Mouse (Mus musculus): ENCODE results near the gene Fyb2.
A peak's percentile ranks its signal among the peaks of the same experiment; 100 is the strongest.

Gene Fyb2

DNA sequence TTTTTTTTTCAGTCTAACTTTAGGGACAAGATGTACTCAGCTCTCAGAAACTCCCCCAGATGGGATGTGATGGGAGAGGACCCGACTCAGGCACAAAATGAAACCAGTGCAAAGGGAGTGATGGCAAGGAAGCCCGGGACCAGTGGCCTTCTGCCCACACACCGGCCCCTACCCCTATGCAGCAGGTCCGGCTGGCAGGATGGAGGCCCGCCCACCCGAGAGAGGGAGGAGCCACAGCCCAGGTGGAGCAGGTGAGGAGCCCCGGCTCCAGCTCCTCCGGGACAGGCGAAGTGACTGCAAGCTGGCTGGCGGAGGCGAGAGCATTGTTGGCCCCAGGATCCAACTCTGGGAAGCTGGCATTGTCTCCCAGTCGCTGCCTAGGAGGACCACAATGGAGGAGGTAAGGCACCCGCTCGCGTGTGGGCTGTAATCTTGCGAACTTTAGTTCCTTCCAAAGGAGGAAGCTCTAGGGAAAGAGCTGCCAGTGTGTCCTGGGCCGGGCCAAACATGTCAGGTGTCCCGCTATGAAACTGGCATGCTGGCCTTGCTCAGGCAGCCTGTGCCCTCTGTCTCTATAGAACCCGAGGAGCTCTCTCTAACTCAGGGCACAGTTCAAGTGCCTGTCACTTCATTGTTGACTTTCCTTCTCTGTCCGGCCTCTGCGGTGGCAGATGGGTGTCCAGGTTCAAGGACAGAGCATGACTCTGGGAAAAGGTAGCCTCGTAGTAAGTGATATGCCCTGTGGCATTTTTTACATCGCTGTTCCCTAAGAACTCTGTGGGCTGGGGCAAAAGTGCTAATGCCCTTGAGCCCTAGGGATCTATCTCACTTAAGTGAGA lies at the start of gene Fyb2:
Gene Fyb2, plus strand, starts transcription at position 166 of the 839 bp plus-strand sequence.
- no peak for DNase-seq (ENCODE audit: low spot score in 2 of 2)

DNA sequence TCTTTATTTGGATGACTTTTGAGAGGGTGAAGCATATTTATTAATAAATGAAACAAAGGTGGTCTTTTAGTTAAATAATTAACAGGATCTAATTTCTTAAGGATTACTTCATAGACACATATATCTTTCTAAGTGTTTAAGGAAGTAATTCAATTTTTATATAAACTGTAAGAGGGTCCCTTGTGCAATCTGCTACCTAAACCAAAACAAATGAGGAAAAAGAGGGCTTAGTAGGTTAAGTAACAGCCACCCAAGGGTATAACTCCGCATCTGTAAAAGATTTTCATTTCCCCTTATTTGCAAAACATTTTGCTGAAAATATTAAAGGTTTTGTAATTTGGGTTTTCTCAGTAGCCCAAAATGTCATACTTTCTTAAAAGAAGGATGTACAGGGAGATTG lies 48.9 kb upstream of the Fyb2 start:
- DNase-seq (ENCODE audit: low spot score in 2 of 2), result no peak

DNA sequence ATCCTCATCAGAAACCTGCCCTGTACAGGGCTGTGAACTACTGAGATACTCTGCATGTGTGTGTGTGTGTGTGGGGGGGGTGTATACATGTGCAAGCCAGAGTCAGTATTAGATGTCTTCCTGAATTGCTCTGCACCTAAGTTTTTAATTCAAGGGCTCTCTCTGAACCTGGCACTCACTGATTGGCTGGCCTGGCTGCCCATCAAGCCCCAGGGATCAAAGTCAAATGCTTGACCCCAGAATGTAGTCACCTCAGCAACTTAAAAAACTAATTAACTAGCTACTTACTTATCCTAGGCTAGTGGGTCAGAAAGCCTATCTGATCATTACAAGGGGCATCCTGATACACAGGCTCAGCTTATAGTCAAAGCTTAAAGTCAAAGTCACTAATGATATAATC lies 43.7 kb upstream of the Fyb2 start:
- no peak for DNase-seq (ENCODE audit: low spot score in 2 of 2)

GRCm38 (mm10) chr4:104870196-104870595 lies 43.1 kb upstream of the Fyb2 start:
- DNase-seq (ENCODE audit: low spot score in 2 of 2), result no peak

- no peak for DNase-seq (ENCODE audit: low spot score in 2 of 2)
These were observed 37.4 kb upstream of the Fyb2 start for GRCm38 (mm10) chr4:104875832-104876231.

DNA sequence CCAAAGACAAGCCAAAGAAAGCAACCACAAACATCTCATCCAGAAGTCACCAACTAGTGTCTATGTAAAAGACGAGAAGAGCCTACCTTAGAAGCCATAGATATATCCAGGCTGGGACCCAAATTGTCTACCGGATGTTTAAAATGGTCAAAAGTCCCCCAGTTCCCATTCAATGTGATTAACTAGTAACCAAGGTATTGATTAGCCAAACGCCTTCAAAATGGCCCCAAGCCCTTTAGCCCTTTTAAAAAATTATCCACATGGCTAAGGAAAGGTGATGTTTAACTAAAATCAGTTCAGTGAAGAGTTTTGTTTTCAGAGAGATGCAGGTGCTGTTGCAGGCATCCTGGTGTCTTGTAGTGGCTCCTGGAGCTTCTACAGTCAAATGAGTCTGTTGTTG lies 36.9 kb upstream of the Fyb2 start, which contains the start of gene C8a:
Gene C8a, minus strand, starts transcription at position 76 of the 400 bp plus-strand sequence.
- DNase-seq (ENCODE audit: low spot score in 2 of 2), result no peak

GRCm38 (mm10) chr4:104887486-104887885 lies 25.8 kb upstream of the Fyb2 start:
- no peak for DNase-seq (ENCODE audit: low spot score in 2 of 2)

DNA sequence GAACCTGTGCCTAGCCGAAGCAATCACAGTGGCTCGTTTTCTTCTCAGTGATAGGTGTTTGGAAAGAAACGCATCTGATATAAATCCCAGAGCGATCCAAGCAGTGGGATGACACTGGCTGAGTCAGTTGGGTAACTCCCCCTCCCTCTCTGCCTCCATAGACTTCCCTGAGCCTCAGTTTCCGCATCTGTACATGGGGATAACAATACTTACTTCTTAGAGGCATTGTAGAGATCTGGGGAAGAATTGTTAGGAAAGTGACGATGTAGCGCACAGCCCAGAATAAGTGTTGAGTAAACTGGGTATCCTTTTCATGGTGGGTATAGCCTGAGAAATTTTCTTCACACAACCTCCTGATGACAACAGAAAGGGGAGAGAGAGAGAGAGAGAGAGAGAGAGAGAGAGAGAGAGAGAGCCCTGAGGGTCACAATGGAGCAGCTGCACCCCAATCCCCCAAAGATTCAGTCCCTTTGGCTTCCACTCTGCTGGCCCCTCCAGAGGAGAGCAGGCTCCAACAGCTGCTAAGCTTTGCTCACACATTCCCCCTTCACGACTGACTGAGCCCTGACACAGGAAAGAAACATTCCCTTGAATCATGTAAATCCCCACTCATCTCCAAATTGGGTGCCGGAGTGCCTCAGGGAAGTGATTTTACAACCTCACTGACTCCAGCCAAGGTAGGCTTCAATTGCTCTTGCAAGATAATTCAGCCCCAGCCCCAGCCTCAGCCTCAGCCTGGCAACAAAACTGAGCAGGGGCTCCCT lies 24.6 kb upstream of the Fyb2 start:
- DNase-seq (ENCODE audit: low spot score in 2 of 2), result no peak

DNA sequence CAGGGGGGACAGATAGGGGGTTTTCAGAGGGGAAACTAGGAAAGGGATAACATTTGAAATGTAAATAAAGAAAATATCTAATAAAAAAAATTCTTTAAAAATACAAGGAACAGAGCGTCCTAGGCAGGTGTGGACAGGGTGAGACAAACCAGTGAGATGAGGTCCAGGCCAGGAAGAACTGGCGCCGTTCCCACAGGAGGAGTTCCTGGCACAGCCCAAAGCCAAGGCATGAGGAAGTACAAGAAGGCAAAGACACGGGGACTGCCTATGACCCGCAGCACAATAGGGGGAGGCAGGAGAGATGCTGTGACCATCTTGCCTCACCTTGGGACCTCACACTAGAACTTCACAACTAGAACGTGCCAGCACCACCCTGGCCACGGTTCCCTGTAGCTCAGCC lies 21.5 kb upstream of the Fyb2 start:
- DNase-seq (ENCODE audit: low spot score in 2 of 2), result no peak

- DNase-seq (ENCODE audit: low spot score in 2 of 2), result no peak
These were observed 19.7 kb upstream of the Fyb2 start for GRCm38 (mm10) chr4:104893588-104893987.

- DNase-seq (ENCODE audit: low spot score in 2 of 2), result peak in 1 of 2 experiments; percentile 35
These were observed 19.1 kb upstream of the Fyb2 start for GRCm38 (mm10) chr4:104894004-104894734.

- DNase-seq (ENCODE audit: low spot score in 2 of 2), result no peak
These were observed 10.4 kb upstream of the Fyb2 start for GRCm38 (mm10) chr4:104902836-104903235.

DNA sequence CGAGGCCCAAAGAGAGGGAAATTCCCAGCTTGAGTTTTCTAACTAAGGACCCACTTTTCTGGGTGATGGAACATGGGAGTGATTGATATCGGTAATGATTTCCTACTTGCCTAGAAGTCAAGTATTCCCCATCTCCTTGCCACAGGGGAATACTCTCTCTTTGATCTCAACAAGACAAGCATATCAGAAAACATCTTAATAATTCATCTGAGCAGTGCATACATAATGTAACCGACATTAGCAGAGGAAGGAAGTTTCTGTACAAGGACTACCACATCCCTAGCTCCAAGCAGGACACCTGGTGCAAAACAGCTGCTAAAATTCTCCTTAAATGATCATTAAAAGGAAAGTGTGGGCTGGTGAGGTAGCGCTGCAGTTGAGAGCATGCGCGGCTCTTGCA lies 8.2 kb upstream of the Fyb2 start:
- DNase-seq (ENCODE audit: low spot score in 2 of 2), result no peak

GRCm38 (mm10) chr4:104911685-104912084 lies 1.6 kb upstream of the Fyb2 start:
- DNase-seq (ENCODE audit: low spot score in 2 of 2), result peak; percentile 26 to 72

GRCm38 (mm10) chr4:104914711-104915247 lies 1.5 kb downstream of the Fyb2 start:
- DNase-seq (ENCODE audit: low spot score in 2 of 2), result no peak

DNA sequence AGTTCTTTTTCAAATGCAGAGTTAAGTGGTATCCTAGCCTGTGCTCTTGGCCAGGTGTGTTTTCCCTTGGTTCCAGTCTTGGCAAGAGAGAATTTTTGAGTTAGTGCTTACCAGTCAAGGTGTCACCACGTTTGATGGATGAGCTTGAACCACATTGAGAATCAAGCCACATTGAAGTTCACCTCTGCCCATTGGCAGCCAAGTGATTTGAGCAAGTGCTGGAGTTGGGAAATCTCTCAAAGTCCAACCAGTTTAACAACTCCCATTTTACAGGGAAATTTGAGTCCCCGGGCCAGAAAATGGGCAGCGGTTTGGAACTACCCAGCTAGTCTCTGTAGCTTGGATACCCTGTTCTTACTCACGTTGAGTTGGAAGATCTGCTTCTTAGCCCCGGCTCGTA lies 4.8 kb downstream of the Fyb2 start:
- DNase-seq (ENCODE audit: low spot score in 2 of 2), result no peak

DNA sequence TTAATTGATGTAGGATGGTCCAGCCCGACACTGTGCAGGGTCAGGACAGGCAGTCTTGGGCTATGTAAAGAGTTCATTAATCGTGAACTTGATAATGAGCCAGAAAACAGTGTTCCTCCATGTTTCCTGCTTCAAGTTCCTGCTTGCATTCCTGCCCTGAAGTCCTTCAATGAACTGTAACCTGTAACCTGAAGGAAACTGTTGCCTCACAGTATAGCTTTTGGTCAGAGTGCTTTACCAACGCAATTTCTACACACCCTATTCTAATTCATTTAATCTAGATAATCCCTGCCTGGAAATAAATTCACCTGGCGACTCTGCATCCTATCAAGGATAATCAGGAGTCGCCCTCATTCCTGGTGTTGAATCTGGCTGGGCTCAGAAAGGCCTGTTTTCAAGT lies 12.1 kb downstream of the Fyb2 start:
- DNase-seq (ENCODE audit: low spot score in 2 of 2), result no peak

- DNase-seq (ENCODE audit: low spot score in 2 of 2), result no peak
These were observed 15.9 kb downstream of the Fyb2 start for GRCm38 (mm10) chr4:104929165-104929564.

GRCm38 (mm10) chr4:104933620-104934019 lies 20.4 kb downstream of the Fyb2 start:
- DNase-seq (ENCODE audit: low spot score in 2 of 2), result no peak

GRCm38 (mm10) chr4:104934997-104935396 lies 21.7 kb downstream of the Fyb2 start:
- DNase-seq (ENCODE audit: low spot score in 2 of 2), result no peak

DNA sequence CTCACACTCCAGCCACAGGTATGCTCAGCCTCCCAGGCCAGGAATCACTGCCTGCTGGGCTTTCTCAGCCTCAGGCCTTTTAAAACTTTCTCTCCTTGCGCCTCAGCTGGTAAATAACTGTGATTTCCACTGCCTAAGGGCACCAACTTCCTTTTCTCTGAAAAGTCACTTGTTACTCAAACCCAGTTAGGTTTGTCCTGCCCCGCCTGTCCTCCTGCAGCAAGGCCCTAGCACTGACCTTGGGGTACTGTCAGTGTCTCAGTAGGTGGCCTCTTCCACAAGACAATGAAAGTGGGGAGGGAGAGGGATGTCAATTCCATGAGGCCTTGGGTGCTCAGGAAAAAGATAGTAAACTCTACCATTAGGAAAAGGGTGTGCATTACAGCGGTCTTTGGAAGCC lies 22.2 kb downstream of the Fyb2 start:
- no peak for DNase-seq (ENCODE audit: low spot score in 2 of 2)

DNA sequence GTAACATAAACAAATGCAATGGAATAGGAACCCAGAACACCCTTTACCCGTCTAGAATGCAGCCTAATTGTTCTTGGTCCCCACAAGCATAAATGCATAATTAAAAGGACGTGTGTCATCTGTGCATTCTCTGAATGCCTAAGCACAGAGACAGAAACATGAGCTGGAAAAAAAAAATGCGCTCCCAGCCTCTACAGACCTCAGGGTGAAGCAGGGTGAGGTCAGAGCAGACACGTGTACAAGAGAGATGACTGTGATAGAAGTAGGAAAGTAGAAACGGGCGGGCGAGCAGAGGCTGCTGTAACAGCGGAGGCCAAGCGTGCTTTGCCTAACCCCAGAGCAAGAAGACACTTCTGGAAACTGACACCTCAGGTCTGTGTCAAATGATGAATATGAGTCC lies 22.8 kb downstream of the Fyb2 start:
- DNase-seq (ENCODE audit: low spot score in 2 of 2), result no peak
